Mouse (Mus musculus) thymus, postnatal 0 days (tissue): ENCODE results near the gene Ipcef1. TPM values are rescaled to one million over a fixed set of nuclear protein-coding genes. Genes with fewer than 3 reads are reported as not detected.
A peak's percentile ranks its signal among the peaks of the same experiment; 100 is the strongest.

ENCODE experiments used
- DNase-seq: peaks from one replicate; pipeline ENCODE4 v3.0.0-alpha.2; 2015; ENCODE audit warnings: low spot score
- polyA plus RNA-seq: library from polyadenylated mRNA; unstranded; fragments of >200 nt; fragmentation: Nextera tagmentation; extraction: Ambion mirVana; gene quantifications from 2 replicates; pipeline ENCODE4 v1.2.1, GENCODE M21; 2015

Gene Ipcef1
- 5.5 and 6.4 TPM in 2 replicates for polyA plus RNA-seq

GRCm38 (mm10) chr10:7052315-7053017, at the start of gene Ipcef1:
Ipcef1 (minus strand) TSS chr10:7052478.
- no peak for DNase-seq

- DNase-seq: no peak
Measured at GRCm38 (mm10) chr10:7077971-7078370, 25.7 kb upstream of the Ipcef1 start.

- DNase-seq: no peak
Measured at GRCm38 (mm10) chr10:7077389-7077808, 25.1 kb upstream of the Ipcef1 start.

- no peak for DNase-seq
Measured at GRCm38 (mm10) chr10:7076662-7077211, 24.5 kb upstream of the Ipcef1 start.

- peak; percentile 48 for DNase-seq
Measured at GRCm38 (mm10) chr10:7076201-7076600, 23.9 kb upstream of the Ipcef1 start.

GRCm38 (mm10) chr10:7075661-7076060, 23.4 kb upstream of the Ipcef1 start:
- DNase-seq: no peak

- no peak for DNase-seq
Measured at GRCm38 (mm10) chr10:7074231-7074630, 22.0 kb upstream of the Ipcef1 start.

- no peak for DNase-seq
Measured at GRCm38 (mm10) chr10:7070924-7071323, 18.6 kb upstream of the Ipcef1 start.

- no peak for DNase-seq
Measured at GRCm38 (mm10) chr10:7070100-7070835, 18.0 kb upstream of the Ipcef1 start.

- DNase-seq: no peak
Measured at GRCm38 (mm10) chr10:7069090-7069489, 16.8 kb upstream of the Ipcef1 start.

- DNase-seq: peak; percentile 42
Measured at GRCm38 (mm10) chr10:7068608-7069007, 16.3 kb upstream of the Ipcef1 start.

- no peak for DNase-seq
Measured at GRCm38 (mm10) chr10:7063752-7064457, 11.6 kb upstream of the Ipcef1 start.

- DNase-seq: no peak
Measured at GRCm38 (mm10) chr10:7062993-7063392, 10.7 kb upstream of the Ipcef1 start.

- no peak for DNase-seq
Measured at GRCm38 (mm10) chr10:7060326-7060725, 8.0 kb upstream of the Ipcef1 start.

- DNase-seq: no peak
Measured at GRCm38 (mm10) chr10:7057546-7057945, 5.3 kb upstream of the Ipcef1 start.

GRCm38 (mm10) chr10:7054560-7055205, 2.4 kb upstream of the Ipcef1 start:
- DNase-seq: no peak

GRCm38 (mm10) chr10:7049901-7050300, 2.4 kb downstream of the Ipcef1 start:
- no peak for DNase-seq

GRCm38 (mm10) chr10:7047919-7048291, 4.4 kb downstream of the Ipcef1 start:
- DNase-seq: no peak

- no peak for DNase-seq
Measured at GRCm38 (mm10) chr10:7047288-7047918, 4.9 kb downstream of the Ipcef1 start.

GRCm38 (mm10) chr10:7043896-7044295, 8.4 kb downstream of the Ipcef1 start:
- DNase-seq: no peak

GRCm38 (mm10) chr10:7041032-7041431, 11.2 kb downstream of the Ipcef1 start:
- no peak for DNase-seq
